In the genomic region with DNA sequence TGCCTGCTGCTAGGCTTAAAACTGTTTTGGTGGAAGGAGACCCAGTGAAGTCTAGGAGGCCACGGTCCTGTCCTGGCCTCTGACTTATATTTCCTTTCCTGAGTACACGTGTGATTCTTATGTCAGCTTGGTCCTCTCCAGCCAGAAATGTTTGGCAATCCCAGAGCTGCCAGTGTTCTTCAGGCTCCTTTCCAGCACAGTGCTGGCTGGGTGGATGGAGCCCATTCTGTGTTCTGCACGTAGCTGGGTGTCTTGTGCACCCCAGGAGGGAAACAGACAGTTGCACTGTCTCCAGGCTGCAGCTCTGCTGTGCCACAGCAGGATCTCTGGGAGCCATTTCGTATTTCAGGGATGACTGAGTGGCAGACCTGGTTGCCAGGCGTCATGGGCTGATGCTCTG, we compare ENCODE assay signal across 30 mouse cellular contexts. TPM values are rescaled to one million over a fixed set of nuclear protein-coding genes. Genes with fewer than 3 reads are reported as not detected.
DNase-seq lines count a peak whose midpoint lies in the region; ATAC-seq and TF ChIP-seq lines count a peak whose summit lies in the region.
"Had no signal": no experiment of that assay in that cellular context is flagged by ENCODE, and none has a peak within 500 bp of the region (broad histone marks: within the 10 kb centered on the region; RNA-seq: fewer than 3 reads in every experiment).

No protein-coding gene starts in this region.

- TF ChIP-seq CTCF in heart, postnatal 0 days (IDR thresholded peaks at IDR 0.05; ENCODE audit: low read depth) = no peak

- peak overlapping the region; percentile 95 for H3K27ac ChIP-seq in heart, postnatal 0 days (ENCODE audit: low read depth)
- H3K27ac ChIP-seq: forebrain, embryonic 13.5 days; hindbrain, embryonic 13.5 days; kidney, postnatal 0 days; left cerebral cortex, adult 2 months; limb, embryonic 13.5 days; lung, embryonic 15.5 days; midbrain, embryonic 10.5 days; midbrain, embryonic 15.5 days; neural tube, embryonic 15.5 days; stomach, embryonic 15.5 days had no signal

- intact Hi-C loops in heart, postnatal 25 days (cut with DNase I) = no loop called here

- H3K4me3 ChIP-seq in heart, postnatal 0 days (ENCODE audit: low read depth, low read length) = no peak overlapping the region
- H3K4me3 ChIP-seq: forebrain, embryonic 13.5 days; hindbrain, embryonic 13.5 days; left cerebral cortex, adult 2 months; limb, embryonic 13.5 days; lung, embryonic 15.5 days; midbrain, embryonic 10.5 days; midbrain, embryonic 15.5 days; neural tube, embryonic 15.5 days; stomach, embryonic 15.5 days had no signal

- peaks cover 84% of the 10 kb centered on the region for H3K36me3 ChIP-seq in heart, postnatal 0 days (replicated peaks; ENCODE audit: control insufficient read depth, insufficient read depth, low read length)
- H3K36me3 ChIP-seq: midbrain, embryonic 15.5 days had no signal

- no peaks in the 10 kb centered on the region for H3K27me3 ChIP-seq in heart, postnatal 0 days (ENCODE audit: control insufficient read depth, insufficient read depth, low read length)
- H3K27me3 ChIP-seq: CH12.LX; forebrain, embryonic 13.5 days; hindbrain, embryonic 13.5 days; limb, embryonic 13.5 days; lung, embryonic 15.5 days; midbrain, embryonic 15.5 days; neural tube, embryonic 15.5 days; stomach, embryonic 15.5 days had no signal

- H3K4me1 ChIP-seq in heart, postnatal 0 days (ENCODE audit: control insufficient read depth, insufficient read depth) = peaks cover 6% of the 10 kb centered on the region
- H3K4me1 ChIP-seq: forebrain, embryonic 13.5 days; hindbrain, embryonic 13.5 days; limb, embryonic 13.5 days; lung, embryonic 15.5 days; midbrain, embryonic 10.5 days; midbrain, embryonic 15.5 days; neural tube, embryonic 15.5 days; stomach, embryonic 15.5 days had no signal

- H3K9ac ChIP-seq in heart, postnatal 0 days (replicated peaks; ENCODE audit: low read depth, low read length) = no peak overlapping the region
- H3K9ac ChIP-seq: forebrain, embryonic 13.5 days; hindbrain, embryonic 13.5 days; limb, embryonic 13.5 days; lung, embryonic 15.5 days; midbrain, embryonic 15.5 days; neural tube, embryonic 15.5 days; stomach, embryonic 15.5 days had no signal

- H3K9me3 ChIP-seq in heart, postnatal 0 days (replicated peaks; ENCODE audit: control insufficient read depth, low read length) = no peaks in the 10 kb centered on the region
- H3K9me3 ChIP-seq: forebrain, embryonic 13.5 days; hindbrain, embryonic 13.5 days; limb, embryonic 13.5 days; lung, embryonic 15.5 days; midbrain, embryonic 10.5 days; midbrain, embryonic 15.5 days; neural tube, embryonic 15.5 days; stomach, embryonic 15.5 days had no signal

- peak; percentile 64; the same call in 1 of the 2 replicates for ATAC-seq in frontal cortex, adult (ENCODE audit: low TSS enrichment)
- no peak for ATAC-seq in heart, postnatal 0 days (ENCODE audit: insufficient read depth, low read depth)
- ATAC-seq: activated CD4-positive, CD25-positive, alpha-beta regulatory T cell, adult 4 months; forebrain, embryonic 13.5 days; intestine, embryonic 16.5 days; midbrain, embryonic 15.5 days had no signal

- no peak overlapping the region for H3K4me2 ChIP-seq in heart, postnatal 0 days (ENCODE audit: low read depth, low read length)
- H3K4me2 ChIP-seq: forebrain, embryonic 13.5 days; hindbrain, embryonic 13.5 days; limb, embryonic 13.5 days; liver, embryonic 11.5 days; lung, embryonic 15.5 days; midbrain, embryonic 15.5 days; neural tube, embryonic 15.5 days; stomach, embryonic 15.5 days had no signal

- TF ChIP-seq EP300 in heart, postnatal 0 days (IDR thresholded peaks at IDR 0.05; ENCODE audit: low read depth) = no peak

- 71% methylated on average over 5 of the region's 5 CpGs for WGBS in heart, postnatal 0 days

- peak; percentile 28 for DNase-seq in adrenal gland, postnatal 10 days
- DNase-seq in adrenal gland, adult 18-20 months (ENCODE audit: low spot score in 2 of 2) = no peak
- no peak for DNase-seq in frontal cortex, postnatal 14 days (ENCODE audit: low spot score in 2 of 2)
- no peak for DNase-seq in heart, postnatal 0 days (ENCODE audit: low spot score)
- DNase-seq in heart, postnatal 25 days (ENCODE audit: low spot score) = no peak
- peak; percentile 12 to 21 for DNase-seq in layer of hippocampus, postnatal 10 days (ENCODE audit: low spot score in 2 of 2)
- DNase-seq in layer of hippocampus, postnatal 36 days = no peak
- DNase-seq: adrenal gland, postnatal 25 days; cerebellum, postnatal 36 days; gastrocnemius, postnatal 25 days; kidney, adult 8-10 months; kidney, postnatal 4 days; retina, postnatal 1 day; right cerebral cortex, postnatal 14 days had no signal

RNA-seq across cellular contexts. Expression of gene Nkd2, which starts 48.3 kb away (rescaled TPM):
- total RNA-seq in adrenal gland, postnatal 10 days (2021) = 1 to 10 TPM; 2.8 to 3.0 TPM
- total RNA-seq in adrenal gland, adult 18-20 months (2021) = 1 to 10 TPM; 1.4 to 1.8 TPM
- 14.3 and 22.1 TPM in 2 replicates for total RNA-seq in heart, postnatal 0 days (2014; rRNA removed; ENCODE audit: low replicate concordance)
- polyA plus RNA-seq in heart, postnatal 0 days (2015; fragmentation: Nextera tagmentation; extraction: Ambion mirVana) = 2.2 and 5.7 TPM in 2 replicates
- 1 to 10 TPM; 1.2 TPM for total RNA-seq in heart, postnatal 25 days (2021)
- total RNA-seq in layer of hippocampus, postnatal 10 days (2021) = 10 to 100 TPM; 12.9 to 15.3 TPM
- total RNA-seq in layer of hippocampus, postnatal 36 days (2021) = 1 to 10 TPM; 6.7 to 8.6 TPM
- total RNA-seq: CH12.LX; megakaryocyte progenitor cell, adult 5-6 weeks had no signal

Comparison
In these comparisons a context has a peak if more than half of its experiments do, and no peak if none do; other contexts are left out.
1. DNase-seq: peak in adrenal gland, postnatal 10 days (single experiment) and layer of hippocampus, postnatal 10 days (2 of 2); none in adrenal gland, adult 18-20 months (0 of 2), frontal cortex, postnatal 14 days (0 of 2), heart, postnatal 0 days (single experiment), heart, postnatal 25 days (single experiment) and layer of hippocampus, postnatal 36 days (0 of 2).